Mouse (Mus musculus) neural tube, embryonic 10.5 days (tissue): ENCODE measurements around the gene Cacna1d.

ENCODE experiments used
- DNase-seq: peaks from one replicate; pipeline ENCODE4 v3.0.0-alpha.2; 2017; ENCODE audit warnings: low spot score; ENCODE audit errors: extremely low spot score

Gene Cacna1d

GRCm38 (mm10) chr14:30103946-30104536, 387.2 kb downstream of the Cacna1d start:
- no peak for DNase-seq

- no peak for DNase-seq
Observed at GRCm38 (mm10) chr14:30097239-30097638, 394.0 kb downstream of the Cacna1d start.

GRCm38 (mm10) chr14:30092426-30092825, 398.8 kb downstream of the Cacna1d start:
- no peak for DNase-seq

- DNase-seq = no peak
Observed at GRCm38 (mm10) chr14:30092021-30092420, 399.2 kb downstream of the Cacna1d start.

- DNase-seq = no peak
Observed at GRCm38 (mm10) chr14:30079729-30080128, 411.5 kb downstream of the Cacna1d start.

- DNase-seq = no peak
Observed at GRCm38 (mm10) chr14:30078115-30078808, 413.0 kb downstream of the Cacna1d start.

GRCm38 (mm10) chr14:30075268-30075887, 415.9 kb downstream of the Cacna1d start:
- no peak for DNase-seq

GRCm38 (mm10) chr14:30068566-30068965, 422.7 kb downstream of the Cacna1d start:
- DNase-seq = no peak

- no peak for DNase-seq
Observed at GRCm38 (mm10) chr14:30066752-30067151, 424.5 kb downstream of the Cacna1d start.

GRCm38 (mm10) chr14:30064864-30065263, 426.4 kb downstream of the Cacna1d start:
- DNase-seq = no peak

- no peak for DNase-seq
Observed at GRCm38 (mm10) chr14:30056031-30056766, 435.1 kb downstream of the Cacna1d start.

- DNase-seq = no peak
Observed at GRCm38 (mm10) chr14:30054922-30055321, 436.3 kb downstream of the Cacna1d start.

GRCm38 (mm10) chr14:30050280-30050679, 441.0 kb downstream of the Cacna1d start:
- DNase-seq = no peak

GRCm38 (mm10) chr14:30048049-30048448, 443.2 kb downstream of the Cacna1d start:
- no peak for DNase-seq

GRCm38 (mm10) chr14:30046976-30047375, 444.3 kb downstream of the Cacna1d start:
- no peak for DNase-seq

GRCm38 (mm10) chr14:30045704-30046220, 445.5 kb downstream of the Cacna1d start:
- DNase-seq = no peak

GRCm38 (mm10) chr14:30045239-30045638, 446.0 kb downstream of the Cacna1d start:
- DNase-seq = no peak

- no peak for DNase-seq
Observed at GRCm38 (mm10) chr14:30043356-30043940, 447.8 kb downstream of the Cacna1d start.

GRCm38 (mm10) chr14:30041836-30042235, 449.4 kb downstream of the Cacna1d start:
- no peak for DNase-seq

- no peak for DNase-seq
Observed at GRCm38 (mm10) chr14:30039413-30039812, 451.8 kb downstream of the Cacna1d start.

- DNase-seq = no peak
Observed at GRCm38 (mm10) chr14:30038431-30038830, 452.8 kb downstream of the Cacna1d start.
